Mouse (Mus musculus) heart, embryonic 13.5 days (tissue): ENCODE data around the gene Donson. TPM values are rescaled to one million over a fixed set of nuclear protein-coding genes. Genes with fewer than 3 reads are reported as not detected.

Experiments used
- ATAC-seq: fragments of 200-750 bp; cut with Nextera tagmentation; 2 replicates; pipeline ENCODE4 v1.8.0; 2017; ENCODE audit warnings: moderate TSS enrichment; ENCODE audit not compliant: insufficient number of reproducible peaks, low FRiP score, low TSS enrichment; ENCODE audit errors: extremely low read depth
- H3K27ac ChIP-seq: fragments of 300-500 bp; sonication (generic); replicated peaks from 2 replicates; pipeline ENCODE4 v1.5.1; 2015; ENCODE audit warnings: moderate library complexity, mild to moderate bottlenecking, inconsistent platforms
- H3K27me3 ChIP-seq: fragments of 300-500 bp; sonication (generic); replicated peaks from 2 replicates; pipeline ENCODE4 v1.6.1; 2015; ENCODE audit warnings: mild to moderate bottlenecking, inconsistent platforms
- H3K36me3 ChIP-seq: fragments of 300-500 bp; sonication (generic); 2 replicates; pipeline ENCODE4 v1.6.1; 2015; ENCODE audit warnings: mild to moderate bottlenecking, inconsistent platforms
- H3K4me1 ChIP-seq: fragments of 300-500 bp; sonication (generic); 2 replicates; pipeline ENCODE4 v1.6.1; 2015; ENCODE audit warnings: inconsistent platforms
- H3K4me2 ChIP-seq: fragments of 300-500 bp; sonication (generic); 2 replicates; pipeline ENCODE4 v1.6.1; 2015; ENCODE audit warnings: inconsistent platforms, mild to moderate bottlenecking, moderate library complexity
- H3K4me3 ChIP-seq: fragments of 300-500 bp; sonication (generic); 2 replicates; pipeline ENCODE4 v1.5.1; 2015; ENCODE audit warnings: moderate library complexity, mild to moderate bottlenecking, inconsistent platforms
- H3K9ac ChIP-seq: fragments of 300-500 bp; sonication (generic); 2 replicates; pipeline ENCODE4 v1.6.1; 2015; ENCODE audit warnings: inconsistent platforms, mild to moderate bottlenecking, moderate library complexity
- H3K9me3 ChIP-seq: fragments of 300-500 bp; sonication (generic); 2 replicates; pipeline ENCODE4 v1.6.1; 2016; ENCODE audit warnings: inconsistent platforms
- WGBS: fragments of 180-500 bp; shearing (Covaris S2); methylation state at CpG from one replicate; pipeline ENCODE4 v1.1.7; 2015; ENCODE audit warnings: mixed read lengths; 5-methylcytosine and 5-hydroxymethylcytosine counted together
- polyA plus RNA-seq: library from polyadenylated mRNA; unstranded; fragments of >200 nt; fragmentation: Nextera tagmentation; extraction: Ambion mirVana; gene quantifications from 2 replicates; pipeline ENCODE4 v1.2.1, GENCODE M21; 2015

Gene Donson
- polyA plus RNA-seq, 1 experiment from 2014 or later, result 13.9 TPM

DNA sequence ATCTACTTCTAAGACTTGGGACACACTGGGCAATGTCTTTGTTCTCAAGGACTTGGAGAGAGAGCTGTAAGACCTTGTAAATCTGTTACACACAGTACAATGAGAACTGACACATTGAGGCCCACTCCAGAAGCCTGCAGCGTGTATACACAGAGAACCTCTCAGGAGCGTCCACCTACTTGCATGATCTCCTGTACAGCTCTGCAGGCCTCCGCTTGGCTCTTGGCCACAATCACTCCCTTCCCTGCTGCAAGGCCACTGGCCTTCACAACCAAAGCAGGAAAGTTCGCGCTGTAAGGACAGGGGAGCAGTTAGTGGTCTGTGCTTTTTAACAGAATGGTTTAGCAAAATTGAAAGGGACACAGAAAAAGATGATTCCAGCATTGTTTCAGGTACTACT lies 49.4 kb downstream of the Donson start:
- no peak for ATAC-seq
- Histone ChIP-seq H3K9me3 (no peaks in the 10 kb centered on the region), H3K27ac (no peak overlapping the region), H3K27me3 (no peaks in the 10 kb centered on the region), H3K4me2 (no peak overlapping the region), H3K4me1 (no peaks in the 10 kb centered on the region), H3K9ac (no peak overlapping the region), H3K4me3 (no peak overlapping the region), H3K36me3 (peaks cover 90% of the 10 kb centered on the region)
- 92% methylated on average over 5 of the region's 5 CpGs for WGBS

GRCm38 (mm10) chr16:91633641-91634040 lies 54.9 kb downstream of the Donson start:
- ATAC-seq, result no peak

GRCm38 (mm10) chr16:91632940-91633339 lies 55.6 kb downstream of the Donson start:
- H3K9ac ChIP-seq, result no peak overlapping the region
- H3K9me3 ChIP-seq, result no peaks in the 10 kb centered on the region
- no peaks in the 10 kb centered on the region for H3K27me3 ChIP-seq
- WGBS, result 95% methylated on average over 7 of the region's 7 CpGs
- peaks cover 99% of the 10 kb centered on the region for H3K36me3 ChIP-seq
- no peak overlapping the region for H3K4me2 ChIP-seq
- no peak for ATAC-seq
- H3K4me3 ChIP-seq, result no peak overlapping the region
- no peaks in the 10 kb centered on the region for H3K4me1 ChIP-seq
- no peak overlapping the region for H3K27ac ChIP-seq

More at GRCm38 (mm10) chr16:91633641-91634040, 54.9 kb downstream of the Donson start:
- H3K27me3 ChIP-seq, result no peaks in the 10 kb centered on the region
- no peak overlapping the region for H3K27ac ChIP-seq
- no peak overlapping the region for H3K4me2 ChIP-seq
- H3K4me3 ChIP-seq, result no peak overlapping the region
- no peaks in the 10 kb centered on the region for H3K9me3 ChIP-seq
- 86% methylated on average over 12 of the region's 12 CpGs for WGBS
- H3K4me1 ChIP-seq, result no peaks in the 10 kb centered on the region
- H3K9ac ChIP-seq, result no peak overlapping the region
- peaks cover 99% of the 10 kb centered on the region for H3K36me3 ChIP-seq

DNA sequence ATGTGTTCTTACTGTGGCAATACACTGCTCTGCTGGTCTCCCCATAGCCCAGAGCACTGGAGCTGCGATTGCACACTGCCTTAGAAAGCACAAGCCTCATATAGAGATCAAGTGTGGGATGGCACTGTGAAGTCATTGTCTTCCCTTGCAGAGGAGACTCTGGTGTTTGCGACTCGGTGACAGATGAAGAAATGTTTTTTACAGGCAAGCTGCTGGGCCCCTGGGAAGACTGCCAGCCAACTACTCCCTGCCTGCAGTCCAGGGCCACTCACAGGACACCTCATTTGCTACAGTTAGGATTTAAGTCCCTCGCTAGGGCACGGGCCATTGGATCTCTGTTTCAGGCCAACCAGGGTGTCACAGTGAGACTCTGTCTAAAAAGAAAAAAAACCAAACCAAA lies 56.1 kb downstream of the Donson start:
- Histone ChIP-seq H3K36me3 (peaks cover 99% of the 10 kb centered on the region), H3K9me3 (no peaks in the 10 kb centered on the region)

DNA sequence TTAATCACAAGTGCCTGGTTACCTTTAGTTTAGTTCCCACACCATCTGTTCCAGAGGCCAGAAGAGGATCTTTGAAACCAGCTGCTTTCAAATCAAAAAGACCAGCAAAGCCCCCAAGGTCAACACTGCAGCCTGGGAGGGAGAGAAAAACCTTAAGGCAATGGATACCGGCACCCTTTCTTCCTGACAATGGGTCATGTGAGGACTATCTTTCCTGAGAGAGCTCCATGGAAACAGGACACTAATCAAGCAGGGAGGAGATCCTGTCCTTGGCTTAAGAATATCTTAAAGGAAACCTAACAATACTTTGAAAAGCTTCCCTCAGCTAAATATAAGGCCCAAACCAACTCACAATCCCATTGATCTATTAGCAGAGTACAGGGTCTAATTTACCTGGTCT lies 58.0 kb downstream of the Donson start:
- Histone ChIP-seq H3K4me3 (no peak overlapping the region), H3K4me1 (no peaks in the 10 kb centered on the region), H3K9ac (no peak overlapping the region), H3K27ac (no peak overlapping the region), H3K4me2 (no peak overlapping the region), H3K9me3 (no peaks in the 10 kb centered on the region), H3K27me3 (no peaks in the 10 kb centered on the region), H3K36me3 (peaks cover 98% of the 10 kb centered on the region)
- ATAC-seq, result no peak
- 64% methylated on average over 1 of the region's 1 CpGs for WGBS

More for the DNA sequence above, 56.1 kb downstream of the Donson start:
- Histone ChIP-seq H3K9ac (no peak overlapping the region), H3K27me3 (no peaks in the 10 kb centered on the region), H3K4me1 (no peaks in the 10 kb centered on the region), H3K4me2 (no peak overlapping the region), H3K27ac (no peak overlapping the region), H3K4me3 (no peak overlapping the region)
- 72% methylated on average over 5 of the region's 5 CpGs for WGBS
- ATAC-seq, result no peak

DNA sequence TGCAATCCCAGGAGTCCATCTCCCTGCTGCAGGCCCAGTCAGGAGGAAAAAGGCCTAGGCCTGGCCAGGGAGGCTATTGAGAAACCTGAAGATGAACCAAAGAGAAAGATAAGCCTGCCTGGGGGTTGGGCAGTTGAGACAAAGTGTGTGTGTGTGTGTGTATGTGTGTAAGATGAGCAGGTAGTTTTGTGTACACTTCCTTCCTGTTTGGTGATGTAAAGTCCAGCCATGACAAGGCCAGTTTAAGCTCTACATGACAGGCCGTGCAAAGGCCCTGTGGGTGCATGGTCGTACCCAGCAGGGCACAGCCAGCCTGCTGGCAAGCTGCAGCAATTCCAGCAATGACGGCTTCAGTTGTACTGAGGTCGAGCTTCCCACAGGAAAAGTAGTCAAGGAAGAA lies 58.8 kb downstream of the Donson start:
- Histone ChIP-seq H3K9me3 (no peaks in the 10 kb centered on the region), H3K4me2 (no peak overlapping the region), H3K36me3 (peaks cover 98% of the 10 kb centered on the region), H3K27me3 (no peaks in the 10 kb centered on the region), H3K4me1 (no peaks in the 10 kb centered on the region), H3K9ac (no peak overlapping the region), H3K4me3 (no peak overlapping the region), H3K27ac (no peak overlapping the region)
- WGBS, result 92% methylated on average over 4 of the region's 4 CpGs
- no peak for ATAC-seq

GRCm38 (mm10) chr16:91628673-91629072 lies 59.9 kb downstream of the Donson start:
- Histone ChIP-seq H3K9me3 (no peaks in the 10 kb centered on the region), H3K36me3 (peaks cover 98% of the 10 kb centered on the region), H3K4me2 (no peak overlapping the region), H3K9ac (no peak overlapping the region), H3K4me3 (no peak overlapping the region), H3K4me1 (no peaks in the 10 kb centered on the region), H3K27me3 (no peaks in the 10 kb centered on the region), H3K27ac (no peak overlapping the region)
- WGBS, result 86% methylated on average over 3 of the region's 3 CpGs
- no peak for ATAC-seq

DNA sequence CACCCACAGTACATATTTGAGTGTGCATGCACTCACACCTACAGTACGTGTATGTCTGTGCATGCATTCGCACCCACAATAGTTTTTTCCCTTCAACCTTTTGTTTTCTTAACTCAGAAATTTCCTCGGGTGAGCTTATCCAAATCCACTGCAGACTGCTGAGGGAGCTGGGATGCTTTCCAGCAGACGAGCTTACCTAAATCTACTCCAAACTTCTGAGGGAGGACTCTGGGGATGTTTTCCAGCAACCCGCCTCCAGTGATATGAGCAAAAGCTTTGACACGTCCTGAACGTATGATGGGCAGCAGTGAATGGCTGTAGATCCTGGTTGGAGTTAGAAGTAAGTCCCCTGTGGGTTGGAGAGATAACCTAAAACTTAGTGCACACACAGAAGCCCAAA lies 60.7 kb downstream of the Donson start:
- Histone ChIP-seq H3K36me3 (peaks cover 98% of the 10 kb centered on the region), H3K9me3 (no peaks in the 10 kb centered on the region), H3K27ac (no peak overlapping the region), H3K4me2 (no peak overlapping the region), H3K4me3 (no peak overlapping the region), H3K4me1 (no peaks in the 10 kb centered on the region), H3K9ac (no peak overlapping the region), H3K27me3 (no peaks in the 10 kb centered on the region)
- no peak for ATAC-seq
- WGBS, result 76% methylated on average over 7 of the region's 7 CpGs

Other genes with a start within 250 kb of the Donson start
- 33.1 and 37.9 TPM in 2 replicates for gene Ifnar1, start 203.5 kb downstream of the Donson start, polyA plus RNA-seq
- 103 and 108 TPM in 2 replicates for gene Ifngr2, start 141.7 kb downstream of the Donson start, polyA plus RNA-seq
- gene Tmem50b, start 91.0 kb downstream of the Donson start, polyA plus RNA-seq, result 45.9 and 56.5 TPM in 2 replicates
- gene Dnajc28, start 69.7 kb downstream of the Donson start, polyA plus RNA-seq, result 3.5 and 4.7 TPM in 2 replicates
- 72.6 and 77.2 TPM in 2 replicates for gene Gart, start 41.8 kb downstream of the Donson start, polyA plus RNA-seq
- gene Son, start 41.3 kb downstream of the Donson start, polyA plus RNA-seq, result 76.4 and 78.3 TPM in 2 replicates
- 51.4 and 58.5 TPM in 2 replicates for gene Cryzl1, start 40.2 kb upstream of the Donson start, polyA plus RNA-seq
- gene Itsn1, start 40.5 kb upstream of the Donson start, polyA plus RNA-seq, result 19.5 and 20.0 TPM in 2 replicates